Comparison of ENCODE assay signal across 13 mouse cellular contexts in genomic region chr6:6877981-6878840, GRCm38 (mm10). TPM values are rescaled to one million over a fixed set of nuclear protein-coding genes. Genes with fewer than 3 reads are reported as not detected.
DNase-seq lines count a peak whose midpoint lies in the region; ATAC-seq and TF ChIP-seq lines count a peak whose summit lies in the region.
"Had no signal": no experiment of that assay in that cellular context is flagged by ENCODE, and none has a peak within 500 bp of the region (broad histone marks: within the 10 kb centered on the region; RNA-seq: fewer than 3 reads in every experiment).

No protein-coding gene starts in this region.

- H3K9ac ChIP-seq in heart, embryonic 15.5 days = no peak overlapping the region
- H3K9ac ChIP-seq in embryonic facial prominence, embryonic 12.5 days = peak overlapping the region; percentile 83
- peak overlapping the region; percentile 72 for H3K9ac ChIP-seq in limb, embryonic 14.5 days (ENCODE audit: low read depth, low read length, severe bottlenecking)
- H3K9ac ChIP-seq: hindbrain, embryonic 15.5 days had no signal

- H3K4me1 ChIP-seq in heart, embryonic 15.5 days (replicated peaks) = peaks cover 43% of the 10 kb centered on the region
- H3K4me1 ChIP-seq in E14TG2a.4 (replicated peaks; ENCODE audit: low read depth, low read length) = peaks cover 71% of the 10 kb centered on the region
- H3K4me1 ChIP-seq in embryonic facial prominence, embryonic 12.5 days = peaks cover 20% of the 10 kb centered on the region; the same call in 1 of the 2 replicates
- peaks cover 20% of the 10 kb centered on the region; the same call in 1 of the 2 replicates for H3K4me1 ChIP-seq in limb, embryonic 14.5 days (ENCODE audit: control insufficient read depth, insufficient read depth, low read length)
- no peaks in the 10 kb centered on the region for H3K4me1 ChIP-seq in cerebellum, adult 2 months (ENCODE audit: control insufficient read depth, insufficient read depth, low read length)

- H3K9me3 ChIP-seq in heart, embryonic 15.5 days (replicated peaks) = no peaks in the 10 kb centered on the region
- H3K9me3 ChIP-seq in E14TG2a.4 (ENCODE audit: low read length) = no peaks in the 10 kb centered on the region
- no peaks in the 10 kb centered on the region for H3K9me3 ChIP-seq in embryonic facial prominence, embryonic 12.5 days
- no peaks in the 10 kb centered on the region for H3K9me3 ChIP-seq in limb, embryonic 14.5 days (ENCODE audit: control insufficient read depth, low read length)
- H3K9me3 ChIP-seq: hindbrain, embryonic 15.5 days had no signal

- 8% methylated on average over 34 of the region's 34 CpGs for WGBS in heart, embryonic 15.5 days
- WGBS in embryonic facial prominence, embryonic 12.5 days = 6% methylated on average over 34 of the region's 34 CpGs
- WGBS in limb, embryonic 14.5 days = 14% methylated on average over 34 of the region's 34 CpGs
- WGBS in cerebellum, adult 2 months = 5% methylated on average over 34 of the region's 34 CpGs

- no peak for TF ChIP-seq POLR2A in limb, embryonic 14.5 days (IDR thresholded peaks at IDR 0.05; ENCODE audit: borderline replicate concordance, extremely low read depth, insufficient read depth, insufficient read length)
- TF ChIP-seq POLR2A in cerebellum, adult 2 months (IDR thresholded peaks at IDR 0.05; ENCODE audit: borderline replicate concordance, insufficient read depth, low read length) = no peak

- no peak overlapping the region for H3K27ac ChIP-seq in heart, embryonic 15.5 days
- H3K27ac ChIP-seq in embryonic facial prominence, embryonic 12.5 days = peak overlapping the region; percentile 92
- no peak overlapping the region for H3K27ac ChIP-seq in limb, embryonic 14.5 days (replicated peaks; ENCODE audit: low read depth, low read length)
- no peak overlapping the region for H3K27ac ChIP-seq in cerebellum, adult 2 months (ENCODE audit: insufficient read depth, low read length)
- H3K27ac ChIP-seq: hindbrain, embryonic 15.5 days had no signal

- no peaks in the 10 kb centered on the region for H3K36me3 ChIP-seq in heart, embryonic 15.5 days
- no peaks in the 10 kb centered on the region for H3K36me3 ChIP-seq in E14TG2a.4 (ENCODE audit: insufficient read depth, low read length)
- H3K36me3 ChIP-seq in embryonic facial prominence, embryonic 12.5 days = no peaks in the 10 kb centered on the region
- peaks cover 8% of the 10 kb centered on the region; the same call in 1 of the 2 replicates for H3K36me3 ChIP-seq in limb, embryonic 14.5 days (ENCODE audit: control insufficient read depth, insufficient read depth, low read length)
- H3K36me3 ChIP-seq: hindbrain, embryonic 15.5 days had no signal

- TF ChIP-seq CTCF in E14TG2a.4 (conservative IDR thresholded peaks at IDR 0.05; ENCODE audit: low read length) = no peak
- no peak for TF ChIP-seq CTCF in cerebellum, adult 2 months (IDR thresholded peaks at IDR 0.05; ENCODE audit: borderline replicate concordance, insufficient read depth, low read depth, low read length)

- H3K4me2 ChIP-seq in heart, embryonic 15.5 days = no peak overlapping the region
- peak overlapping the region; percentile 72 for H3K4me2 ChIP-seq in embryonic facial prominence, embryonic 12.5 days (replicated peaks)
- peak overlapping the region; percentile 77 for H3K4me2 ChIP-seq in limb, embryonic 14.5 days (replicated peaks; ENCODE audit: low read depth, low read length, severe bottlenecking)
- H3K4me2 ChIP-seq: hindbrain, embryonic 15.5 days had no signal

- no peak for ATAC-seq in heart, embryonic 15.5 days (replicated peaks; ENCODE audit: insufficient number of reproducible peaks, insufficient read depth, low FRiP score, low read depth)
- ATAC-seq in embryonic facial prominence, embryonic 12.5 days (ENCODE audit: insufficient number of reproducible peaks, insufficient read depth, low FRiP score, low TSS enrichment) = no peak
- ATAC-seq in limb, embryonic 14.5 days (ENCODE audit: low FRiP score, low read depth) = no peak

- peaks cover 98% of the 10 kb centered on the region for H3K27me3 ChIP-seq in heart, embryonic 15.5 days
- H3K27me3 ChIP-seq in E14TG2a.4 (ENCODE audit: insufficient read depth, low read length) = peaks cover 98% of the 10 kb centered on the region
- H3K27me3 ChIP-seq in embryonic facial prominence, embryonic 12.5 days = peaks cover 64% of the 10 kb centered on the region
- peaks cover 76% of the 10 kb centered on the region for H3K27me3 ChIP-seq in limb, embryonic 14.5 days (ENCODE audit: control insufficient read depth, insufficient read depth, low read length)
- peaks cover 18% of the 10 kb centered on the region; the same call in 1 of the 2 replicates for H3K27me3 ChIP-seq in cerebellum, adult 2 months (ENCODE audit: control insufficient read depth, insufficient read depth, low read length)

- peak overlapping the region; percentile 12; the same call in 1 of the 2 replicates for H3K4me3 ChIP-seq in heart, embryonic 15.5 days
- peak overlapping the region; percentile 7; the same call in 1 of the 2 replicates for H3K4me3 ChIP-seq in E14TG2a.4 (replicated peaks; ENCODE audit: low read length)
- H3K4me3 ChIP-seq in embryonic facial prominence, embryonic 12.5 days = peak overlapping the region; percentile 69
- H3K4me3 ChIP-seq in limb, embryonic 14.5 days (replicated peaks; ENCODE audit: low read length) = peak overlapping the region; percentile 63
- H3K4me3 ChIP-seq in cerebellum, adult 2 months (replicated peaks; ENCODE audit: insufficient read depth, low read depth, low read length) = no peak overlapping the region
- H3K4me3 ChIP-seq: hindbrain, embryonic 15.5 days had no signal

- no peak for DNase-seq in heart, adult 9 months (ENCODE audit: low spot score in 2 of 2)
- DNase-seq in limb, embryonic 14.5 days (ENCODE audit: low spot score) = no peak
- no peak for DNase-seq in Muller cell, postnatal 12 days (ENCODE audit: inconsistent ontology term)
- DNase-seq in cerebellum, adult 2 months = no peak
- no peak for DNase-seq in frontal cortex, postnatal 10 days (ENCODE audit: low spot score in 2 of 2)
- DNase-seq: B cell, adult 2 months; layer of hippocampus, adult 9-11 months; right cerebral cortex, postnatal 14 days; thymus, adult 2 months had no signal

RNA-seq across cellular contexts. Expression of gene Dlx5, which starts 3.7 kb away (rescaled TPM):
- 1.0 and 1.3 TPM in 2 replicates for polyA plus RNA-seq in heart, embryonic 15.5 days (2015; fragmentation: Nextera tagmentation; extraction: Ambion mirVana)
- polyA plus RNA-seq in embryonic facial prominence, embryonic 12.5 days (2016; fragmentation: Nextera tagmentation; extraction: Ambion mirVana) = 70.1 and 103 TPM in 2 replicates
- 18.8 and 20.8 TPM in 2 replicates for polyA plus RNA-seq in limb, embryonic 14.5 days (2012; rRNA removed)
- 35.1 and 35.7 TPM in 2 replicates for polyA plus RNA-seq in limb, embryonic 14.5 days (2014; fragmentation: Nextera tagmentation; extraction: Ambion mirVana)
- not detected in 2 replicates for polyA plus RNA-seq in cerebellum, adult 2 months (2012; rRNA removed)

RNA-seq across cellular contexts. Expression of gene Dlx6, which starts 15.1 kb away (rescaled TPM):
- 0.19 TPM in 1 of 2 replicates, not detected in the other for polyA plus RNA-seq in heart, embryonic 15.5 days (2015; fragmentation: Nextera tagmentation; extraction: Ambion mirVana)
- 8.0 and 13.5 TPM in 2 replicates for polyA plus RNA-seq in embryonic facial prominence, embryonic 12.5 days (2016; fragmentation: Nextera tagmentation; extraction: Ambion mirVana)
- polyA plus RNA-seq in limb, embryonic 14.5 days (2012; rRNA removed) = 6.8 and 7.4 TPM in 2 replicates
- polyA plus RNA-seq in limb, embryonic 14.5 days (2014; fragmentation: Nextera tagmentation; extraction: Ambion mirVana) = 1.00 and 1.8 TPM in 2 replicates
- polyA plus RNA-seq in cerebellum, adult 2 months (2012; rRNA removed) = not detected in 2 replicates
- polyA plus RNA-seq: thymus, adult 2 months had no signal
